Mouse (Mus musculus): ENCODE data around the gene Cxcl2. TPM values are rescaled to one million over a fixed set of nuclear protein-coding genes. Genes with fewer than 3 reads are reported as not detected.
A peak's percentile ranks its signal among the peaks of the same experiment; 100 is the strongest.

Gene Cxcl2
- polyA plus RNA-seq, 1 experiment, result 3.1 TPM

DNA sequence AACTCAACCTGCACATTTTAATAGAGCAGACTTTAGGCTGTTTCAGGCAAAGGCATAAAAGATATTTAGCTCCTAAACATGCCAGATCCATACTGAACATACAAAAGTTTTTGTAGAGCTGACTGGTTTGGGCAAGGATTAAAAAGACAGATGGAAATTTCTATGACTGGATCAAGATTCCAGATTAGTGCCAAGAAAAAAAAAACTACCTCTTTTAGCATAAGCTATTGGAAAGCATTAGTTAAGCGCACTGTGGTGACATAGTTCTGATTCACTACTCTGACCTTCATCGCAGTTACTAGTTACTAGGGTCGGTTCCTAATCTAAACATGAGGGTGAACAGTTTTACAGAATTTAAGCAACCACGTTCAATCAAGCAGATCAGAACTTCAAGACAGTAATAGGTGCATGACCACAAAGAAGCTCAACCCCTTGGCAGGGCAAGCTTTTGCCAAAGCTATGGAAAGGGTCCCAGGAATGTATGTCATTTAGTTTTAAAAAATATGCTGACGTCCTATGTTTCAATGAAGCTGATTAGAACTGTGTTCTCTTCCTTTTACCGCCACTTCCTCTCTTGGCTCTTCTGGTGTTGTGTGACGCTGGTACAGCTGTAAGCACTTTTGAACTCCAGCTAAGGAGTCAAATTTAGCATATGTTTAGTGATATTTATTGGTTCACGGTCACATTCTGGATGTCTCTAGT is 27.0 kb upstream of the Cxcl2 start:
- Histone ChIP-seq H3K4me1 (ENCODE audit: control insufficient read depth, insufficient read depth, low read length) (peaks cover 16% of the 10 kb centered on the region), H3K27ac (ENCODE audit: insufficient read depth, low read length) (peak overlapping the region; percentile 100), H3K4me3 (ENCODE audit: insufficient read depth, low read length) (no peak overlapping the region)
- TF ChIP-seq CTCF (IDR thresholded peaks at IDR 0.05; ENCODE audit: borderline replicate concordance, insufficient read depth, low read length) (no peak), POLR2A (IDR thresholded peaks at IDR 0.05; ENCODE audit: low read depth, low read length) (no peak)

- H3K4me3 ChIP-seq (ENCODE audit: insufficient read depth, low read length), result no peak overlapping the region
- peaks cover 16% of the 10 kb centered on the region for H3K4me1 ChIP-seq (ENCODE audit: control insufficient read depth, insufficient read depth, low read length)
- TF ChIP-seq CTCF (IDR thresholded peaks at IDR 0.05; ENCODE audit: borderline replicate concordance, insufficient read depth, low read length), result no peak
- peak overlapping the region; percentile 100 for H3K27ac ChIP-seq (ENCODE audit: insufficient read depth, low read length)
Measured at GRCm38 (mm10) chr5:90877173-90877512, 26.5 kb upstream of the Cxcl2 start.

DNA sequence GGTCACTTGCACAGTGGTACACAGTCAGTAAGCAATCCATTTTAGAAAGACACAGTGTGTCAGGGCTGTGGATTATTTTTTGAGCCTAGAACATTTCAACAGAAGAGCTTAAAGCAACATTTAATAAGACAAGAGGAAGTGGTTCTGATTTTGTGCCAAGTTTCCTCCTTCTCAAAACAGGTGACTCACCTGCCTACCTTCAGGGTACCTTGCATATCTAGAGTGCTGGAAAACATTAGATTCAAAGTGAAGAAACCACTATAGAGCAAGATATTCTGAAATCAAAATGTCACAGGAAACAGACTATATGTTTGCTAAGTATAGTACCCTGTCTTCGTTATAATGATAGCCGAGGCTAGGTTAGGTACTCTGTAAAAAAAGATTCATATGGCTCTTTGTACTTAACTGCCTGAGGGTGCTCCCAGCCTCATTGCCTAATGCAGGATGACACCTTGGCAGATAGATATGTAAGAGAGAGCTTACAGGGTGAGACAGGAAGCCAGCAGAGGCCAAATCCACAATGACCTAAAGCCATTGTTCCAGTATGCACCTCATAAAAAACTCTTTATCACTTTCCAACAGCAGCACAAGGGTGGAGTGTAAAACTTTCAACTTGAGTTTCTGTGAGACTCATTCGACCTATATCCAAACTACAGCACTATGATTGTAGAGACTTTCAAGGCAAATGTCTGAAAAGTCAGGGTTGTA is 24.2 kb upstream of the Cxcl2 start:
- H3K4me3 ChIP-seq (ENCODE audit: insufficient read depth, low read length), result no peak overlapping the region

GRCm38 (mm10) chr5:90880335-90880850 is 23.3 kb upstream of the Cxcl2 start:
- TF ChIP-seq CTCF (IDR thresholded peaks at IDR 0.05; ENCODE audit: borderline replicate concordance, insufficient read depth, low read length), result no peak
- TF ChIP-seq POLR2A (IDR thresholded peaks at IDR 0.05; ENCODE audit: low read depth, low read length), result no peak
- Histone ChIP-seq H3K4me3 (ENCODE audit: insufficient read depth, low read length) (no peak overlapping the region), H3K27ac (ENCODE audit: insufficient read depth, low read length) (peak overlapping the region; percentile 51), H3K4me1 (ENCODE audit: control insufficient read depth, insufficient read depth, low read length) (peaks cover 12% of the 10 kb centered on the region)

More for the DNA sequence above, 24.2 kb upstream of the Cxcl2 start:
- Histone ChIP-seq H3K27ac (ENCODE audit: insufficient read depth, low read length) (no peak overlapping the region), H3K4me1 (ENCODE audit: control insufficient read depth, insufficient read depth, low read length) (peaks cover 16% of the 10 kb centered on the region)
- TF ChIP-seq CTCF (IDR thresholded peaks at IDR 0.05; ENCODE audit: borderline replicate concordance, insufficient read depth, low read length), result no peak
- TF ChIP-seq POLR2A (IDR thresholded peaks at IDR 0.05; ENCODE audit: low read depth, low read length), result no peak

- Histone ChIP-seq H3K4me1 (ENCODE audit: control insufficient read depth, insufficient read depth, low read length) (peaks cover 12% of the 10 kb centered on the region), H3K4me3 (ENCODE audit: insufficient read depth, low read length) (no peak overlapping the region), H3K27ac (ENCODE audit: insufficient read depth, low read length) (peak overlapping the region; percentile 25; the same call in 1 of the 2 replicates)
- no peak for TF ChIP-seq CTCF (IDR thresholded peaks at IDR 0.05; ENCODE audit: borderline replicate concordance, insufficient read depth, low read length)
Measured at GRCm38 (mm10) chr5:90881021-90881420, 22.6 kb upstream of the Cxcl2 start.

- peaks cover 7% of the 10 kb centered on the region for H3K4me1 ChIP-seq (ENCODE audit: control insufficient read depth, insufficient read depth, low read length)
- peak overlapping the region; percentile 24; the same call in 1 of the 2 replicates for H3K27ac ChIP-seq (ENCODE audit: insufficient read depth, low read length)
- TF ChIP-seq CTCF (IDR thresholded peaks at IDR 0.05; ENCODE audit: borderline replicate concordance, insufficient read depth, low read length), result no peak
- TF ChIP-seq POLR2A (IDR thresholded peaks at IDR 0.05; ENCODE audit: low read depth, low read length), result no peak
- H3K4me3 ChIP-seq (ENCODE audit: insufficient read depth, low read length), result no peak overlapping the region
Measured at GRCm38 (mm10) chr5:90881682-90882081, 22.0 kb upstream of the Cxcl2 start.

GRCm38 (mm10) chr5:90882146-90882545 is 21.5 kb upstream of the Cxcl2 start:
- Histone ChIP-seq H3K4me1 (ENCODE audit: control insufficient read depth, insufficient read depth, low read length) (peaks cover 4% of the 10 kb centered on the region), H3K27ac (ENCODE audit: insufficient read depth, low read length) (no peak overlapping the region), H3K4me3 (ENCODE audit: insufficient read depth, low read length) (no peak overlapping the region)
- no peak for TF ChIP-seq CTCF (IDR thresholded peaks at IDR 0.05; ENCODE audit: borderline replicate concordance, insufficient read depth, low read length)
- TF ChIP-seq POLR2A (IDR thresholded peaks at IDR 0.05; ENCODE audit: low read depth, low read length), result no peak

GRCm38 (mm10) chr5:90884628-90885242 is 18.9 kb upstream of the Cxcl2 start:
- TF ChIP-seq POLR2A (IDR thresholded peaks at IDR 0.05; ENCODE audit: low read depth, low read length), result no peak
- no peak for TF ChIP-seq CTCF (IDR thresholded peaks at IDR 0.05; ENCODE audit: borderline replicate concordance, insufficient read depth, low read length)
- Histone ChIP-seq H3K4me3 (ENCODE audit: insufficient read depth, low read length) (no peak overlapping the region), H3K4me1 (ENCODE audit: control insufficient read depth, insufficient read depth, low read length) (peaks cover 4% of the 10 kb centered on the region), H3K27ac (ENCODE audit: insufficient read depth, low read length) (no peak overlapping the region)

DNA sequence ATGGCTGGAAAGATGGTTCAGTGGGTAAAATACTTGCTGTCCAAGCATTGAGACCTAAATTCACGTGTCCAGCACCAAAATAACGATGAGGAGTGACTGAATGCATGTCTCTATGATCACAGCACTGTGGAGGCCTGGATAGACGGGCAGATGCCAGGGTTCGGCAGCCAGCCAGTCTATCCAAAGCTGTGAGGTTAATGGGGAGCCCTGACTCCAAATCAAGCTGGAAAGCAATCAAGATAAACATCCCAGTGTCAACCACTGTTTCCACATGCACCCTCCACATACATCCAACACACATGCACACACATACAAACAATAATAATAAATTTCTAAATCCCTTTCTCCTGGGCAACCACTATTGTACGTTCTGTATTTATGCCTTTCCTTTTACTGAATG is 15.0 kb upstream of the Cxcl2 start:
- Histone ChIP-seq H3K27ac (ENCODE audit: insufficient read depth, low read length) (no peak overlapping the region), H3K4me3 (ENCODE audit: insufficient read depth, low read length) (no peak overlapping the region), H3K4me1 (ENCODE audit: control insufficient read depth, insufficient read depth, low read length) (peaks cover 2% of the 10 kb centered on the region; the same call in 1 of the 2 replicates)
- TF ChIP-seq POLR2A (IDR thresholded peaks at IDR 0.05; ENCODE audit: low read depth, low read length) (no peak), CTCF (IDR thresholded peaks at IDR 0.05; ENCODE audit: borderline replicate concordance, insufficient read depth, low read length) (no peak)
